Mouse (Mus musculus) midbrain, embryonic 15.5 days (tissue): ENCODE results near the gene Cpn2. TPM values are rescaled to one million over a fixed set of nuclear protein-coding genes. Genes with fewer than 3 reads are reported as not detected.
A peak's percentile ranks its signal among the peaks of the same experiment; 100 is the strongest.

ENCODE experiments used
- ATAC-seq: fragments of 200-750 bp; cut with Nextera tagmentation; replicated peaks from 2 replicates; pipeline ENCODE4 v1.8.0; 2017; ENCODE audit warnings: moderate TSS enrichment
- H3K27ac ChIP-seq: fragments of 300-500 bp; sonication (generic); 2 replicates; pipeline ENCODE4 v1.5.1; 2015; ENCODE audit warnings: mild to moderate bottlenecking, inconsistent platforms
- H3K27me3 ChIP-seq: fragments of 300-500 bp; sonication (generic); replicated peaks from 2 replicates; pipeline ENCODE4 v1.6.1; 2015; ENCODE audit warnings: inconsistent platforms
- H3K36me3 ChIP-seq: fragments of 300-500 bp; sonication (generic); replicated peaks from 2 replicates; pipeline ENCODE4 v1.6.1; 2015; ENCODE audit warnings: inconsistent platforms
- H3K4me1 ChIP-seq: fragments of 300-500 bp; sonication (generic); 2 replicates; pipeline ENCODE4 v1.6.1; 2015; ENCODE audit warnings: inconsistent platforms
- H3K4me2 ChIP-seq: fragments of 300-500 bp; sonication (generic); 2 replicates; pipeline ENCODE4 v1.6.1; 2015; ENCODE audit warnings: inconsistent platforms, mild to moderate bottlenecking, moderate library complexity
- H3K4me3 ChIP-seq: fragments of 300-500 bp; sonication (generic); 2 replicates; pipeline ENCODE4 v1.5.1; 2015; ENCODE audit warnings: mild to moderate bottlenecking, inconsistent platforms
- H3K9ac ChIP-seq: fragments of 300-500 bp; sonication (generic); 2 replicates; pipeline ENCODE4 v1.6.1; 2015; ENCODE audit warnings: mild to moderate bottlenecking, inconsistent platforms
- H3K9me3 ChIP-seq: fragments of 300-500 bp; sonication (generic); 2 replicates; pipeline ENCODE4 v1.6.1; 2016; ENCODE audit warnings: inconsistent platforms
- WGBS: fragments of 180-500 bp; shearing (Covaris S2); methylation state at CpG from one replicate; pipeline ENCODE4 v1.1.7; 2015; ENCODE audit warnings: mixed read lengths; 5-methylcytosine and 5-hydroxymethylcytosine counted together
- polyA plus RNA-seq: library from polyadenylated mRNA; unstranded; fragments of >200 nt; fragmentation: Nextera tagmentation; extraction: Ambion mirVana; gene quantifications from 2 replicates; pipeline ENCODE4 v1.2.1, GENCODE M21; 2015

The Cpn2 gene
- polyA plus RNA-seq, 1 experiment from 2014 or later, result not detected

DNA sequence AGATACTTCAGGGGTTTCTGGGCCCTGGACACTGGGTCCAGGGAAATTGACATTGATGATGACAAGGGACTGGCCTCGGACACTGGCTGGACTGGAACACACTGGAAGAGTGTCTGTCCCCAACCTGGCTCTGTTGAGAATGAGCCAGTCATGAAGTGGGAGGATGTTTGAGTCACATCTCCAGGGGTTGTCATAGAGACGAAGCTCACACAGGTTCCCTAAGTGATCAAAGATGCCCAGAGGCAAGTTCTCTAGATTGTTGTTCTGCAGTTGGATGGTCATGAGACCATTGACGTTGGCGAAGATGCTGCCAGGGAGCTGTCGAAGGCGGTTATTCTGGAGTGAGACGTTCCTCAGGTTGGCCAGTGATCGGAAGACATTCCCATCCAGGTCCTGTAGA, 5.8 kb upstream of the Cpn2 start:
- H3K4me2 ChIP-seq, result no peak overlapping the region
- H3K9me3 ChIP-seq, result no peaks in the 10 kb centered on the region
- no peaks in the 10 kb centered on the region for H3K36me3 ChIP-seq
- no peak overlapping the region for H3K9ac ChIP-seq
- H3K4me1 ChIP-seq, result no peaks in the 10 kb centered on the region
- 91% methylated on average over 8 of the region's 8 CpGs for WGBS
- H3K27me3 ChIP-seq, result no peaks in the 10 kb centered on the region
- no peak for ATAC-seq
- no peak overlapping the region for H3K27ac ChIP-seq
- no peak overlapping the region for H3K4me3 ChIP-seq

DNA sequence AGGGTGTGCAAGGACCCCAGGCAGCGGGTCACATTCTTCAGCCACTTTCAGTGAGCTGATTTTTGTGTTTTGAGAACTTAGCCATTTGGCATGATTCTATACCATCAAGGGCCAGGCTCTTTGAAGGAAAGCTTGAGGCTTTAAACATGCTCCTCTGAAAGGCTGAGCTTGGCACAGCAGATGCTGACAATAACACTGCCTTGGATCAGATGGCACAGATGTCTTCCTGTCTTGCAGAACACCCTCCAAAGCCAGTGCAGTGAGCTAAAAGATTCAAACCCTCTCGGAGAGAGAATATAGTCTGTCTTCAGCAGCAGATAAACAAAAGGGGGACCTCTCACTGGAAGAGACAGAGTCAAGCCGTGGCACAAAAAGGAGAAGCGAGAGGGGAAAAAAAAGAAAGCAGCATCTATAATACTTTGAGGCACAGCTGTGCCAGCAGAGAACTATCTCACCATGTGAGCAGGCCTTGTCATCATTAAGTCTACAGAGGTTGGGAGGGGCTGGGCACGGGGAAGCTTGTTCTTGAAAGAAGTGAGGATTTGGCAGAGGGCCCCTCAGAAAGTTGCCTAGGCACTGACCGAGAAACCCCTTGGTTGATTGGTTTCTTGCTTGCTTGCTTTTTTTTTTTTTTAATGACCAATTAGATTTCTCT, 4.8 kb upstream of the Cpn2 start:
- no peaks in the 10 kb centered on the region for H3K9me3 ChIP-seq
- ATAC-seq, result no peak

DNA sequence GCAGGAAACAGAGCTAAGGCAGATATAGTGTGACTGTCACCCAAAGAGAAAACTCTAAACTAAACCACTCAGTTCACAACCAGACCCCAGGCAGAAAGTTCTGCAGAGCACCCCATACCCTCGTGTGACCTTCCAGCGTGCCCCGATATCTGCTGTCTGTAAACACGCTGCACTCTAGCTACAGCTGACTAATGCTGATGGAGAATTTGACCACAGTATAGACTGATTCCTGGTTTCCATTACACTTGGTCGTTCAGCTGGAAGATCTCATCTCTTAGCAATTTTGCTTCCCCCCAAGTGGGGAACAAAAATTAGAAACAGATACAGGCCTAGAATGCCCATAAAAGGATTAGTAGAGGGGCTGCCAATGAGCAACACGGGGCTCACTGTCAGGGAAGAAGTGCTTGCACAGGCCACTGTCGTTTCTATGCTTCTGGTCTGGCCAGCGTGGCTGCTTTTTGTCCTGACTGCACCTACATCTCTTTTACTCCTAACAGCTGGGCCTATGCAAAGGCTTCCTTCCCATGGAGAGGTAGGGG, 4.0 kb upstream of the Cpn2 start:
- H3K4me3 ChIP-seq, result no peak overlapping the region
- no peaks in the 10 kb centered on the region for H3K27me3 ChIP-seq
- no peaks in the 10 kb centered on the region for H3K4me1 ChIP-seq
- H3K36me3 ChIP-seq, result no peaks in the 10 kb centered on the region
- 67% methylated on average over 8 of the region's 8 CpGs for WGBS
- no peak overlapping the region for H3K4me2 ChIP-seq
- no peak for ATAC-seq
- no peak overlapping the region for H3K27ac ChIP-seq
- H3K9me3 ChIP-seq, result no peaks in the 10 kb centered on the region
- H3K9ac ChIP-seq, result no peak overlapping the region

More for the DNA sequence above, 4.8 kb upstream of the Cpn2 start:
- no peak overlapping the region for H3K4me3 ChIP-seq
- no peaks in the 10 kb centered on the region for H3K4me1 ChIP-seq
- no peak overlapping the region for H3K4me2 ChIP-seq
- no peaks in the 10 kb centered on the region for H3K36me3 ChIP-seq
- H3K27ac ChIP-seq, result no peak overlapping the region
- no peak overlapping the region for H3K9ac ChIP-seq
- H3K27me3 ChIP-seq, result no peaks in the 10 kb centered on the region
- 55% methylated on average over 6 of the region's 6 CpGs for WGBS

DNA sequence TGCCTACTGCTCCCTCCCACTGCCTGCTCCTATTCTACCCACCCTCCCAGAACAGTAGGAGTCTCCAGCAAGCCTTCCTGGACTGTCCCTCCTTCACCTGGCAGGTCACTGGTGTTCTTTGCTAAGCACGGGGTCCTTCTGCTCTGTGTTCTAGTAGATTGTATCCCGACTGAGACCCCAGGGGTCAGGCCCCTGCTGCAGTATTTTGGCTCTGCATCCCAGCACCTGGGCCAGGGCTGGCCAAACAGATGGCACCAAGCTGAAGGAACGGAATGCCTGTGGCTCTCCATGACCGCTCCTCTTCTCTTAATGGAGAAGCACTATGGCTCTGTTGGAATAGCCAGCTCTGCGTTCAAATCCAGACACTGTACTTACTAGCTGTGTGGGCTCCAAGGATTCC, 738 bp downstream of the Cpn2 start:
- WGBS, result 88% methylated on average over 5 of the region's 5 CpGs
- Histone ChIP-seq H3K4me3 (no peak overlapping the region), H3K36me3 (no peaks in the 10 kb centered on the region)

DNA sequence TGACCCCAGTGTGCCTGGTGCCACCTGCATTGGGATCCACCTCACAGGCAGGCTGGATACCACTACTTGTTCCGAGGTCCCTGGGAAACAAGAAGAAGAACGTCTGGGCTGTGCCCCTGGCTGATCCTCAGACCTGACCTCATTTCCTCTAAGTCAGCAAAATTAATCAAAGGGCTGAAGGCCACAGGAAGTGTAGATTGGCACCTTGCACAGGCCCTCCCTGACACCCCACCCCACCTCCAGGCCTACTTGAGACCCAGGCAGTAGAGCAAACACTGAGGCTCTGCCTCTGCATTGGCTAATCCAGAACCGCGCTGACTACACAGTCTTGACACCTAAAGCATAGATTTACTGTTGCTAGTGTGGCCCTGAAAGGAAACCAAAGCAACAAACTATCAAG, 1.7 kb downstream of the Cpn2 start:
- Histone ChIP-seq H3K4me2 (no peak overlapping the region), H3K27ac (no peak overlapping the region), H3K9me3 (no peaks in the 10 kb centered on the region), H3K4me1 (no peaks in the 10 kb centered on the region), H3K4me3 (no peak overlapping the region), H3K9ac (no peak overlapping the region), H3K27me3 (no peaks in the 10 kb centered on the region), H3K36me3 (no peaks in the 10 kb centered on the region)
- 82% methylated on average over 4 of the region's 4 CpGs for WGBS
- ATAC-seq, result no peak

More for the DNA sequence above, 738 bp downstream of the Cpn2 start:
- H3K27ac ChIP-seq, result no peak overlapping the region
- ATAC-seq, result no peak
- H3K9ac ChIP-seq, result no peak overlapping the region
- H3K4me1 ChIP-seq, result no peaks in the 10 kb centered on the region
- H3K4me2 ChIP-seq, result no peak overlapping the region
- no peaks in the 10 kb centered on the region for H3K27me3 ChIP-seq
- H3K9me3 ChIP-seq, result no peaks in the 10 kb centered on the region

DNA sequence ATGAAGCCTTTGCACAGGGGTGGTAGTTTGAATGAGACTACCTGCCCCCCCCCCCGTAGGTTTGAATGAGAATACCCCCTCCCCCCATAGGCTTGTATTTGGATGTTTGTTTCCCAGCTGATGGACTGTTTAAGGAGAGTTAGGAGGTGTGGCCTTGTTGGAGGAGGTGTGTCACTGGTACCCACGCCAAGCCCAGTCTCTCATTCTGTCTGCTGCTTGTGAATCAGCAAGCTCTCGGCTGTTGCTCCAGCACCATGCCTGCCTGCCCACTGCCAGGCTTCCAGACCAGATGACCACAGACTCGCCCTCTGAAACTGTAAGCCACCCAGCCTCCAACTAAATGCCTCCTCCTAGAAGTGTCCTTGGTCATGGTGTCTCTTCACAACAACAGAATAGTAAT, 4.1 kb downstream of the Cpn2 start:
- H3K9me3 ChIP-seq, result no peaks in the 10 kb centered on the region
- H3K4me2 ChIP-seq, result no peak overlapping the region
- no peak overlapping the region for H3K27ac ChIP-seq
- no peak overlapping the region for H3K4me3 ChIP-seq
- 67% methylated on average over 4 of the region's 4 CpGs for WGBS
- no peak for ATAC-seq
- no peaks in the 10 kb centered on the region for H3K36me3 ChIP-seq
- H3K27me3 ChIP-seq, result no peaks in the 10 kb centered on the region
- no peak overlapping the region for H3K9ac ChIP-seq
- H3K4me1 ChIP-seq, result no peaks in the 10 kb centered on the region

DNA sequence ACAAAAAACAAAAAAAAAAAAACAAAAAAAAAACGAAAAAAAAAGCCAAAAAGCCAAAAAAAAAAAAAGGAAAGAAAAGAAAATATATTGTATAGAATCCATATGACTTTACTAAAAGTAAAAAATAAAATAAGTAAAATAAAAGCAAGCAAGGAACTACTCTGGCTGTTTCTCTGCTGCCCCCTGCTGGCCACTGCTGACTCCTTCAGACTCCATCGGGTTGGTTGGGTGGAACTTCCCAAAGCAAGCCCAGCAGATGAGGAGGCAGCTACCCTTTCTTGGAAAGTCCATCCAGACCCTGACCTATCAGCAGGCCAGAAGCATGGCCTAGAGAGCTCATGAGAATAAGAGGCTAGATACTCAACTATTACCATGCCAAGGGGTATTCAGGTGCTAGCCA, 4.6 kb downstream of the Cpn2 start:
- no peaks in the 10 kb centered on the region for H3K27me3 ChIP-seq
- WGBS, result 3% methylated on average over 2 of the region's 2 CpGs
- no peaks in the 10 kb centered on the region for H3K9me3 ChIP-seq
- H3K4me3 ChIP-seq, result no peak overlapping the region
- no peak overlapping the region for H3K4me2 ChIP-seq
- H3K9ac ChIP-seq, result no peak overlapping the region
- H3K27ac ChIP-seq, result no peak overlapping the region
- H3K36me3 ChIP-seq, result no peaks in the 10 kb centered on the region
- peak; percentile 48; the same call in 1 of the 2 replicates for ATAC-seq
- no peaks in the 10 kb centered on the region for H3K4me1 ChIP-seq

DNA sequence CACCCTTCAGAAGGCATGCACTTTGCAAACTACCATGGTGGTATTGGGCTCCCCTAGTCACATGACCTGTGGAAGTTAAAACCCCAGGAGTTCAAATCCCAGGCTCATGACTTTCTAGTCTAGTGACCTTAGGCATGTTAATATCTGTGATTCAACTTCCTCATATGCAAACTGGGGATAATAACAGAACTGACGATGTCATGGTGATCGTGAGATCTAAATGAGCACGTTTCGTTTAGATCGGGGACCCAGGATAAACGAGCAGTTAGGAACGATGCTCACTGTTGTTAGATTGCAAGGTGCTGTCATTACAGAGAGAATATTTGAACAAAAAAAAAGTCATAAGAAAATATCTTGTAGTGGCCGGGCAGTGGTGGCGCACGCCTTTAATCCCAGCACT, 5.1 kb downstream of the Cpn2 start:
- Histone ChIP-seq H3K36me3 (no peaks in the 10 kb centered on the region), H3K27ac (no peak overlapping the region), H3K4me1 (no peaks in the 10 kb centered on the region), H3K4me2 (no peak overlapping the region), H3K4me3 (no peak overlapping the region), H3K9ac (no peak overlapping the region), H3K9me3 (no peaks in the 10 kb centered on the region), H3K27me3 (no peaks in the 10 kb centered on the region)
- WGBS, result 90% methylated on average over 10 of the region's 10 CpGs
- ATAC-seq, result no peak

DNA sequence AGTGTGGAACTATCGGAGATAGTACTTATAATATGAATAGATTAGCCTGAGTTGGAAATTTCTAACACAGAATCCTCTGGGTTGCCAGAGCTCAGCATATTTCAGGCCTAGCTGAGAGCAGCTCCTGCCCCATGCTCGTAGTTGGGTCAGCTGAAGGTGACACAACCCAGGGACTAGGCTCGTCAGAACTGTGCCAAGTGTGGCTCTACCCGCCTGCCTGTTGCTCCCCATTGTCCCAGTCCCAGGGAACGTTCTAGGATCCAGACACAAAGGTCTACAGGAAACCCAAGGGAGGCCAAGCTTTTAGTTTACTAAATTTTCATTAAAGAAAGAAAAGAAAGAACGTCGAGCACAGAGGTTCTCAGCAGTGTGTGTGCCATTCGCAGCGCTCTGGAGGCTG, 6.0 kb downstream of the Cpn2 start:
- no peaks in the 10 kb centered on the region for H3K36me3 ChIP-seq
- H3K4me1 ChIP-seq, result no peaks in the 10 kb centered on the region
- H3K4me3 ChIP-seq, result no peak overlapping the region
- 87% methylated on average over 9 of the region's 9 CpGs for WGBS
- H3K9me3 ChIP-seq, result no peaks in the 10 kb centered on the region
- ATAC-seq, result no peak
- no peak overlapping the region for H3K9ac ChIP-seq
- no peak overlapping the region for H3K27ac ChIP-seq
- no peaks in the 10 kb centered on the region for H3K27me3 ChIP-seq
- H3K4me2 ChIP-seq, result no peak overlapping the region

DNA sequence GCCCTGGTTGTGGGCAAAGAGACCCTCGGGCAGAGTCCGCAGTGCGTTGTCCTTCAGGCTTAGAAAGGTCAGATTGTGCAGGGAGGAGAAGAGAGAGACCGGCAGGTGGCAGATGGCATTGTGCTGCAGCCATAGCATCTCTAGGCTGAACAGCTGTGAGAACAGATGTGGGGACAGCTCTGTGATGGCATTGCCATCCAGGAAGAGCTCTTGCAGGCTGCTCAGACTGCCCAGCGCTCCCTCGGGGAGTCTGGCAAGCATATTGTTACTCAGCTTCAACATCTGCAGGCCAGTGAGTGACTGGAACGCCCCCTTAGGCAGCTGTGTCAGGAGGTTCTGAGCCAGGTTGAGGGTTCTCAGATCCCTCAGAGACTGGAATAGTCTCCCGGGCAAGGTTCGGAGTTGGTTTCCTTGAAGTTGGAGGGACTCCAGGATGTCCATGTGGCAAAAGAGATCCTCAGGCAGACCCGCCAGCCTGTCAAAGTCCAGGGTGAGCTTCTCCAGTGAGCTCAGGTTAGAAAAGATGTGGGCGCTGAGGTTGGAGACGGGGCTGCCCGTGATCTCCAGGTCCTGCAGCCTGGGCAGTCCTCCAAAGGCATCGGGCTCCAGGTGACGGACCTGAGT, 7.2 kb downstream of the Cpn2 start:
- Histone ChIP-seq H3K9me3 (no peaks in the 10 kb centered on the region), H3K9ac (no peak overlapping the region), H3K27ac (no peak overlapping the region), H3K4me1 (no peaks in the 10 kb centered on the region), H3K4me2 (no peak overlapping the region), H3K36me3 (no peaks in the 10 kb centered on the region), H3K4me3 (no peak overlapping the region), H3K27me3 (no peaks in the 10 kb centered on the region)
- 89% methylated on average over 15 of the region's 15 CpGs for WGBS
- ATAC-seq, result no peak

DNA sequence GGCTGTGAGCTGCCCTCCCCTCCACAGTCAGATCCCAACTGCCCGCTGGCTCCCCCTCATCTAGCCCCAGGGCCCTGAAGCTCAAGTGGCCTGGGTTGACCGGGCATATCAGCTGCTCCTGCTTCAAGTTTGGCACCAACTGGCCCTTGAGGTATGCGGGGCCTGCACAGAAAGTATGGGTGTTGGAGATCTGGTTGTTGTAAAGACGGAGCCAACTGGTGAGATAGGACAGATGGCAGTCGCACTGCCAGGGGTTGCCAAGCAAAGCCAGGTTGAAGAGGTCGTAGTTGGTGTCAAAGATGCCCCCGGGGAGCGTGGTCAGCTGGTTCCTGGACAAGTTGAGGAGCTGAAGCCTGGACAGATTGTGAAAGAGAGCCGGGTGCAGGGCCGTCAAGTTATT, 7.9 kb downstream of the Cpn2 start:
- H3K9ac ChIP-seq, result no peak overlapping the region
- whole genome bisulfite sequencing, result 84% methylated on average over 10 of the region's 10 CpGs
- no peak for ATAC-seq

DNA sequence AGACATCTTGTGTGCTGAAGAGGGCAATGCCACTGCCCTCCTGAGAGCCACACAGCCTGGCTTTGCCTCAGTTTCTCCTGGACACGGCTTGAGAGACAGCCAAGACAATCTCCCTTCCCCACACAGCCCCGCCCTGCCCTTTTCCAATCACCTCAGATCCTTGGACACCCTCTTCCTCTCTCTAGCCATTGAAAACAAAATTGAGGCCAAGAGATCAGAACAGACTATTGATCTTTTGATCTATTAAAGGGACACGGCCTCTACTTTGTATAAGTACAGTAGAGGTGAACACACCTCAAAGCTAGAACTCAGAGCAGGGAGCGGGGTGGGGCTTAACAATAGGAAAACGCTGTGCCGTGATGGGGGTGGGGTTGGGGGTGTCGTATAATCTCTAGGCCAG, 8.9 kb downstream of the Cpn2 start:
- no peak overlapping the region for H3K4me2 ChIP-seq
- no peaks in the 10 kb centered on the region for H3K4me1 ChIP-seq
- WGBS, result 92% methylated on average over 7 of the region's 7 CpGs
- H3K9me3 ChIP-seq, result no peaks in the 10 kb centered on the region
- no peaks in the 10 kb centered on the region for H3K27me3 ChIP-seq
- no peaks in the 10 kb centered on the region for H3K36me3 ChIP-seq
- no peak overlapping the region for H3K4me3 ChIP-seq
- ATAC-seq, result no peak
- H3K9ac ChIP-seq, result no peak overlapping the region
- no peak overlapping the region for H3K27ac ChIP-seq

More for the DNA sequence above, 7.9 kb downstream of the Cpn2 start:
- Histone ChIP-seq H3K36me3 (no peaks in the 10 kb centered on the region), H3K27ac (no peak overlapping the region), H3K4me1 (no peaks in the 10 kb centered on the region), H3K9me3 (no peaks in the 10 kb centered on the region), H3K4me3 (no peak overlapping the region), H3K27me3 (no peaks in the 10 kb centered on the region), H3K4me2 (no peak overlapping the region)

DNA sequence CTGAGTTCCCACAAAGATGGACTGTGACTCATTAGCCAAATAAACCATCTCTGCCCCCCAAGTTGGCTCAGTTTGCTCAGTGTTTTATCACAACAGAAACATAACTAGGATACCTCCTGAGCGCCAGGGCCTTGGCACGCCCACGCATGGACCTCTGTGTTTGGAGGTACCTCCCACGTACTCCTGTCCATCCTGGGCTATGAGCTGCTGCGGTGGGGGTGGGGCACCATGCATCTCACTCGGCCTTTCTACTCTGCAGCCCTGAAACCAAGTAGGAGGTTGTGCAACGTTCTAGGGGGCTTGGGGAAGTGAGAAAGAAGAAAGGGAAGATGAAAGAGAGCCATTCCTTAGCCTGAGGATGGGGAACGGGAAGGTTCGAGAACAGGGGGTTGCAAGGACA, 9.6 kb downstream of the Cpn2 start:
- H3K4me3 ChIP-seq, result no peak overlapping the region
- WGBS, result 84% methylated on average over 9 of the region's 9 CpGs
- no peaks in the 10 kb centered on the region for H3K4me1 ChIP-seq
- no peaks in the 10 kb centered on the region for H3K9me3 ChIP-seq
- no peaks in the 10 kb centered on the region for H3K36me3 ChIP-seq
- no peak overlapping the region for H3K9ac ChIP-seq
- no peak overlapping the region for H3K4me2 ChIP-seq
- no peak overlapping the region for H3K27ac ChIP-seq
- no peak for ATAC-seq
- H3K27me3 ChIP-seq, result no peaks in the 10 kb centered on the region
